Mouse (Mus musculus): ENCODE data around the gene Pum1.

Gene Pum1

GRCm38 (mm10) chr4:130722607-130723006 is 59.5 kb downstream of the Pum1 start:
- DNase-seq (ENCODE audit: low spot score in 2 of 2) = no peak

- no peak for DNase-seq (ENCODE audit: low spot score in 2 of 2)
Observed at GRCm38 (mm10) chr4:130726118-130726517, 63.0 kb downstream of the Pum1 start.

- no peak for DNase-seq (ENCODE audit: low spot score in 2 of 2)
Observed at GRCm38 (mm10) chr4:130735957-130736356, 72.8 kb downstream of the Pum1 start.

GRCm38 (mm10) chr4:130738527-130738926 is 75.4 kb downstream of the Pum1 start:
- DNase-seq (ENCODE audit: low spot score in 2 of 2) = peak in 1 of 2 experiments; percentile 21

GRCm38 (mm10) chr4:130744058-130744457 is 80.9 kb downstream of the Pum1 start:
- DNase-seq (ENCODE audit: low spot score in 2 of 2) = no peak

GRCm38 (mm10) chr4:130745561-130746306 is 82.6 kb downstream of the Pum1 start:
- no peak for DNase-seq (ENCODE audit: low spot score in 2 of 2)

GRCm38 (mm10) chr4:130749566-130749965 is 86.4 kb downstream of the Pum1 start:
- DNase-seq (ENCODE audit: low spot score in 2 of 2) = no peak

- no peak for DNase-seq (ENCODE audit: low spot score in 2 of 2)
Observed at GRCm38 (mm10) chr4:130751966-130752365, 88.8 kb downstream of the Pum1 start.

GRCm38 (mm10) chr4:130752591-130752990 is 89.5 kb downstream of the Pum1 start:
- no peak for DNase-seq (ENCODE audit: low spot score in 2 of 2)

GRCm38 (mm10) chr4:130753755-130754154 is 90.6 kb downstream of the Pum1 start:
- no peak for DNase-seq (ENCODE audit: low spot score in 2 of 2)

- DNase-seq (ENCODE audit: low spot score in 2 of 2) = no peak
Observed at GRCm38 (mm10) chr4:130754776-130755175, 91.7 kb downstream of the Pum1 start.

GRCm38 (mm10) chr4:130759875-130760274 is 96.8 kb downstream of the Pum1 start:
- DNase-seq (ENCODE audit: low spot score in 2 of 2) = no peak

GRCm38 (mm10) chr4:130761809-130762208 is 98.7 kb downstream of the Pum1 start:
- DNase-seq (ENCODE audit: low spot score in 2 of 2) = no peak

- no peak for DNase-seq (ENCODE audit: low spot score in 2 of 2)
Observed at GRCm38 (mm10) chr4:130765399-130766160, 102.5 kb downstream of the Pum1 start.

GRCm38 (mm10) chr4:130766387-130766786 is 103.3 kb downstream of the Pum1 start:
- no peak for DNase-seq (ENCODE audit: low spot score in 2 of 2)

- DNase-seq (ENCODE audit: low spot score in 2 of 2) = no peak
Observed at GRCm38 (mm10) chr4:130766926-130767325, 103.8 kb downstream of the Pum1 start.

GRCm38 (mm10) chr4:130773899-130774298 is 110.8 kb downstream of the Pum1 start:
- DNase-seq (ENCODE audit: low spot score in 2 of 2) = no peak

GRCm38 (mm10) chr4:130774822-130775221 is 111.7 kb downstream of the Pum1 start:
- DNase-seq (ENCODE audit: low spot score in 2 of 2) = peak in 1 of 2 experiments; percentile 28

- no peak for DNase-seq (ENCODE audit: low spot score in 2 of 2)
Observed at GRCm38 (mm10) chr4:130777647-130778046, 114.5 kb downstream of the Pum1 start.

- no peak for DNase-seq (ENCODE audit: low spot score in 2 of 2)
Observed at GRCm38 (mm10) chr4:130779037-130779436, 115.9 kb downstream of the Pum1 start.

GRCm38 (mm10) chr4:130782492-130782891 is 119.4 kb downstream of the Pum1 start:
- no peak for DNase-seq (ENCODE audit: low spot score in 2 of 2)

GRCm38 (mm10) chr4:130784755-130785154 is 121.6 kb downstream of the Pum1 start:
- no peak for DNase-seq (ENCODE audit: low spot score in 2 of 2)

GRCm38 (mm10) chr4:130787530-130787929 is 124.4 kb downstream of the Pum1 start:
- no peak for DNase-seq (ENCODE audit: low spot score in 2 of 2)
